ENCODE assay signal across 13 mouse cellular contexts in the genomic region with DNA sequence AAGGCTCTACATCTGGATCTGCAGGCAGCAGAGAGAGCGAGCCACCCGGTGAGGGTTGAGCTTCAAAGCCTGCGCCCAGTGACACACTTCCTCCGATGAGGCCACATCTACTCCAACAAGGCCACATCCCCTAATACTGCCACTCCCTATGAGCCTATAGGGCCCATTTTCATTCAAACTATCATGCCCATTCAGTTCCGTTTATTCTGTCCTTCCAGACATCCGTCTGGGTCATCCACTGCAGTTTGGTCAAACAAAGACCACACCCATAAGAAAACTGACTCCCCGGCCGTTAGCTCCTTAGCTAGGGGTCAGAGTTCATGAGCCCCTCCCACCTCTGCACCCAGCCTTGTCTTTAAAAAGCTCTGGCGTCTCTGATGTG. TPM values are rescaled to one million over a fixed set of nuclear protein-coding genes. Genes with fewer than 3 reads are reported as not detected.
DNase-seq lines count a peak whose midpoint lies in the region; ATAC-seq and TF ChIP-seq lines count a peak whose summit lies in the region.
"Had no signal": no experiment of that assay in that cellular context is flagged by ENCODE, and none has a peak within 500 bp of the region (broad histone marks: within the 10 kb centered on the region; RNA-seq: fewer than 3 reads in every experiment).

No protein-coding gene starts in this region.

- H3K36me3 ChIP-seq in lung, postnatal 0 days (ENCODE audit: insufficient read depth, low read length): no peaks in the 10 kb centered on the region
- H3K36me3 ChIP-seq in forebrain, embryonic 16.5 days (ENCODE audit: control insufficient read depth, insufficient read depth): no peaks in the 10 kb centered on the region
- H3K36me3 ChIP-seq in small intestine, adult 2 months (ENCODE audit: control insufficient read depth, insufficient read depth, low read length): no peaks in the 10 kb centered on the region
- no peaks in the 10 kb centered on the region for H3K36me3 ChIP-seq in liver, embryonic 12.5 days
- H3K36me3 ChIP-seq: limb, embryonic 10.5 days; midbrain, embryonic 12.5 days; neural tube, embryonic 12.5 days had no signal

- H3K4me1 ChIP-seq in lung, postnatal 0 days (ENCODE audit: insufficient read depth, low read depth, low read length): no peaks in the 10 kb centered on the region
- H3K4me1 ChIP-seq in lung, adult 2 months (ENCODE audit: control insufficient read depth, insufficient read depth, low read length): no peaks in the 10 kb centered on the region; the same call in 1 of the 2 replicates
- H3K4me1 ChIP-seq in forebrain, embryonic 16.5 days (replicated peaks; ENCODE audit: control insufficient read depth, insufficient read depth, low read length): peaks cover 14% of the 10 kb centered on the region
- peaks cover 10% of the 10 kb centered on the region; the same call in 1 of the 2 replicates for H3K4me1 ChIP-seq in small intestine, adult 2 months (ENCODE audit: control insufficient read depth, insufficient read depth, insufficient read length, low read length)
- H3K4me1 ChIP-seq in liver, embryonic 12.5 days: peaks cover 16% of the 10 kb centered on the region; the same call in 1 of the 2 replicates

- no peak overlapping the region for H3K27ac ChIP-seq in lung, postnatal 0 days (ENCODE audit: low read length)
- H3K27ac ChIP-seq in forebrain, embryonic 16.5 days (ENCODE audit: low read length): peak overlapping the region; percentile 48
- peak overlapping the region; percentile 91 for H3K27ac ChIP-seq in small intestine, adult 2 months (ENCODE audit: insufficient read depth, low read depth, low read length)
- H3K27ac ChIP-seq in liver, embryonic 12.5 days: no peak overlapping the region
- H3K27ac ChIP-seq: limb, embryonic 10.5 days; liver, embryonic 14.5 days; midbrain, embryonic 12.5 days; neural tube, embryonic 12.5 days had no signal

- TF ChIP-seq EP300 in lung, postnatal 0 days (IDR thresholded peaks at IDR 0.05): no peak

- 0 out of 2 replicates have a peak, but pooled peaks have one; percentile 19 for ATAC-seq in lung, postnatal 0 days
- ATAC-seq in forebrain, embryonic 16.5 days: no peak
- no peak for ATAC-seq in liver, embryonic 12.5 days

- no peak overlapping the region for H3K4me2 ChIP-seq in lung, postnatal 0 days (replicated peaks; ENCODE audit: low read depth, low read length)
- no peak overlapping the region for H3K4me2 ChIP-seq in forebrain, embryonic 16.5 days (ENCODE audit: low read length)
- no peak overlapping the region for H3K4me2 ChIP-seq in liver, embryonic 12.5 days
- H3K4me2 ChIP-seq: midbrain, embryonic 12.5 days; neural tube, embryonic 12.5 days had no signal

- no peaks in the 10 kb centered on the region for H3K27me3 ChIP-seq in lung, postnatal 0 days (replicated peaks; ENCODE audit: insufficient read depth, low read length)
- no peaks in the 10 kb centered on the region for H3K27me3 ChIP-seq in forebrain, embryonic 16.5 days (replicated peaks; ENCODE audit: control insufficient read depth, insufficient read depth, low read length)
- H3K27me3 ChIP-seq in small intestine, adult 2 months (ENCODE audit: control insufficient read depth, insufficient read depth, low read length): no peaks in the 10 kb centered on the region
- H3K27me3 ChIP-seq in liver, embryonic 12.5 days (replicated peaks): no peaks in the 10 kb centered on the region
- H3K27me3 ChIP-seq: neural tube, embryonic 12.5 days had no signal

- no peak overlapping the region for H3K9ac ChIP-seq in lung, postnatal 0 days (replicated peaks; ENCODE audit: low read depth)
- H3K9ac ChIP-seq in forebrain, embryonic 16.5 days (replicated peaks; ENCODE audit: low read depth, low read length): no peak overlapping the region
- H3K9ac ChIP-seq in liver, embryonic 12.5 days: no peak overlapping the region
- H3K9ac ChIP-seq: liver, embryonic 14.5 days; midbrain, embryonic 12.5 days; neural tube, embryonic 12.5 days had no signal

- H3K9me3 ChIP-seq in lung, postnatal 0 days (ENCODE audit: low read length): no peaks in the 10 kb centered on the region
- no peaks in the 10 kb centered on the region for H3K9me3 ChIP-seq in forebrain, embryonic 16.5 days (ENCODE audit: control insufficient read depth, low read length)
- no peaks in the 10 kb centered on the region for H3K9me3 ChIP-seq in liver, embryonic 12.5 days (replicated peaks)
- H3K9me3 ChIP-seq: limb, embryonic 10.5 days; midbrain, embryonic 12.5 days; neural tube, embryonic 12.5 days had no signal

- TF ChIP-seq CTCF in lung, postnatal 0 days (IDR thresholded peaks at IDR 0.05): no peak
- no peak for TF ChIP-seq CTCF in lung, adult 2 months (IDR thresholded peaks at IDR 0.05; ENCODE audit: insufficient read depth, low read length)
- TF ChIP-seq CTCF in small intestine, adult 2 months (IDR thresholded peaks at IDR 0.05; ENCODE audit: extremely low read depth, insufficient read length, insufficient replicate concordance, low read depth, low read length): no peak

- WGBS in lung, postnatal 0 days: 43% methylated on average over 9 of the region's 9 CpGs
- 48% methylated on average over 9 of the region's 9 CpGs for WGBS in lung, adult 2 months
- WGBS in forebrain, embryonic 16.5 days: 49% methylated on average over 9 of the region's 9 CpGs
- 21% methylated on average over 9 of the region's 9 CpGs for WGBS in small intestine, adult 2 months
- 46% methylated on average over 9 of the region's 9 CpGs for WGBS in liver, embryonic 12.5 days (ENCODE audit: insufficient replicate concordance)

- H3K4me3 ChIP-seq in lung, postnatal 0 days (ENCODE audit: low read depth, low read length): no peak overlapping the region
- no peak overlapping the region for H3K4me3 ChIP-seq in lung, adult 2 months (replicated peaks; ENCODE audit: extremely low read depth, low read depth, low read length)
- no peak overlapping the region for H3K4me3 ChIP-seq in forebrain, embryonic 16.5 days (replicated peaks; ENCODE audit: low read length)
- H3K4me3 ChIP-seq in small intestine, adult 2 months (ENCODE audit: low read depth, low read length): no peak overlapping the region
- H3K4me3 ChIP-seq in liver, embryonic 12.5 days: no peak overlapping the region
- H3K4me3 ChIP-seq: limb, embryonic 10.5 days; midbrain, embryonic 12.5 days; neural tube, embryonic 12.5 days had no signal

- TF ChIP-seq POLR2A in lung, adult 2 months (IDR thresholded peaks at IDR 0.05; ENCODE audit: borderline replicate concordance, extremely low read depth, low read depth, low read length): no peak
- no peak for TF ChIP-seq POLR2A in small intestine, adult 2 months (IDR thresholded peaks at IDR 0.05; ENCODE audit: low read depth, low read length)

- DNase-seq in lung, postnatal 0 days (ENCODE audit: low spot score): peak; percentile 32
- DNase-seq in lung, adult 2 months: no peak
- DNase-seq in R1 (ENCODE audit: low read depth, low spot score): peak; percentile 96
- DNase-seq in adrenal gland, postnatal 10 days: no peak
- DNase-seq: adrenal gland, postnatal 14 days; kidney, adult 11 months had no signal

RNA-seq across cellular contexts. Expression of gene Itga6, which starts 26.4 kb away (rescaled TPM):
- 78.2 and 79.1 TPM in 2 replicates for polyA plus RNA-seq in lung, postnatal 0 days (2015; fragmentation: Nextera tagmentation; extraction: Ambion mirVana)
- polyA plus RNA-seq in lung, adult 2 months (2012; rRNA removed): 45.2 and 47.3 TPM in 2 replicates
- polyA plus RNA-seq in forebrain, embryonic 16.5 days (2015; fragmentation: Nextera tagmentation; extraction: Ambion mirVana): 21.6 and 23.7 TPM in 2 replicates
- 23.5 and 49.8 TPM in 2 replicates for polyA plus RNA-seq in small intestine, adult 2 months (2012; rRNA removed)
- 100 to 1,000 TPM; 145 to 179 TPM for total RNA-seq in adrenal gland, postnatal 10 days (2021)
- polyA plus RNA-seq in liver, embryonic 12.5 days (2016; fragmentation: Nextera tagmentation; extraction: Ambion mirVana): 14.2 and 14.6 TPM in 2 replicates

Comparison
In these comparisons a context has a peak if more than half of its experiments do, and no peak if none do; other contexts are left out.
1. DNase-seq: peak in lung, postnatal 0 days (single experiment) and R1 (single experiment); none in lung, adult 2 months (single experiment) and adrenal gland, postnatal 10 days (single experiment).
2. H3K27ac ChIP-seq: peak in forebrain, embryonic 16.5 days (single experiment) and small intestine, adult 2 months (single experiment); none in lung, postnatal 0 days (single experiment) and liver, embryonic 12.5 days (single experiment).